Mouse (Mus musculus) kidney, postnatal 25 days (tissue): Measurements from ENCODE around the gene S1pr5.
A peak's percentile ranks its signal among the peaks of the same experiment; 100 is the strongest.
"Not testable (repeated sequence)": the region's sequence is repeated elsewhere in the genome, so short reads cannot be mapped to it uniquely, and the experiment has no call there.

Experiments
- DNase-seq, 2 experiments: peaks; one replicate each; pipeline ENCODE4 v3.0.0; 2021; ENCODE audit warnings: mixed read lengths in 2 of 2

Gene S1pr5

GRCm38 (mm10) chr9:21236991-21237367 is 11.3 kb downstream of the S1pr5 start:
- DNase-seq = no peak

- DNase-seq = peak in 1 of 2 experiments; percentile 23
Measured at GRCm38 (mm10) chr9:21235341-21235740, 12.9 kb downstream of the S1pr5 start.

GRCm38 (mm10) chr9:21233805-21234204 is 14.4 kb downstream of the S1pr5 start:
- DNase-seq = no peak

- peak in 1 of 2 experiments; percentile 36 for DNase-seq
Measured at GRCm38 (mm10) chr9:21233366-21233765, 14.9 kb downstream of the S1pr5 start.

GRCm38 (mm10) chr9:21232867-21233266 is 15.4 kb downstream of the S1pr5 start:
- DNase-seq = no peak

- DNase-seq = no peak
Measured at GRCm38 (mm10) chr9:21231551-21231950, 16.7 kb downstream of the S1pr5 start.

GRCm38 (mm10) chr9:21227342-21227741 is 20.9 kb downstream of the S1pr5 start:
- DNase-seq = peak in 1 of 2 experiments; percentile 38

- DNase-seq = no peak
Measured at GRCm38 (mm10) chr9:21225415-21225758, 22.9 kb downstream of the S1pr5 start.

- peak; percentile 62 to 66 for DNase-seq
Measured at GRCm38 (mm10) chr9:21224576-21225414, 23.4 kb downstream of the S1pr5 start.

- no peak for DNase-seq
Measured at GRCm38 (mm10) chr9:21223906-21224305, 24.3 kb downstream of the S1pr5 start.

- DNase-seq = not testable (repeated sequence)
Measured at GRCm38 (mm10) chr9:21223490-21223889, 24.8 kb downstream of the S1pr5 start.

GRCm38 (mm10) chr9:21221383-21221929 is 26.8 kb downstream of the S1pr5 start:
- peak; percentile 47 to 60 for DNase-seq

- DNase-seq = peak; percentile 95 to 96
Measured at GRCm38 (mm10) chr9:21220490-21221382, 27.5 kb downstream of the S1pr5 start.

- DNase-seq = peak in 1 of 2 experiments; percentile 35
Measured at GRCm38 (mm10) chr9:21219820-21220219, 28.4 kb downstream of the S1pr5 start.

GRCm38 (mm10) chr9:21216050-21216841 is 32.0 kb downstream of the S1pr5 start:
- DNase-seq = no peak

- DNase-seq = peak in 1 of 2 experiments; percentile 21
Measured at GRCm38 (mm10) chr9:21213617-21214190, 34.5 kb downstream of the S1pr5 start.

- no peak for DNase-seq
Measured at GRCm38 (mm10) chr9:21211624-21212023, 36.6 kb downstream of the S1pr5 start.

GRCm38 (mm10) chr9:21210821-21211220 is 37.4 kb downstream of the S1pr5 start:
- DNase-seq = peak in 1 of 2 experiments; percentile 21

GRCm38 (mm10) chr9:21208626-21209025 is 39.6 kb downstream of the S1pr5 start:
- no peak for DNase-seq

- DNase-seq = no peak
Measured at GRCm38 (mm10) chr9:21206848-21207247, 41.4 kb downstream of the S1pr5 start.

GRCm38 (mm10) chr9:21204528-21205272 is 43.5 kb downstream of the S1pr5 start:
- peak; percentile 73 to 81 for DNase-seq
